Mouse (Mus musculus): Measurements from ENCODE around the gene Ano9.

- TF ChIP-seq CTCF (IDR thresholded peaks at IDR 0.05; ENCODE audit: control insufficient read depth, insufficient read depth, insufficient read length) (no peak), CEBPB (IDR thresholded peaks at IDR 0.05; ENCODE audit: low read depth) (no peak), MYOG (IDR thresholded peaks at IDR 0.05; ENCODE audit: control insufficient read depth, extremely low read depth, insufficient read length) (no peak), USF1 (IDR thresholded peaks at IDR 0.05; ENCODE audit: low read depth) (no peak), MYOD1 (IDR thresholded peaks at IDR 0.05; ENCODE audit: control insufficient read depth, insufficient read length, low read depth) (no peak)
Measured at GRCm38 (mm10) chr7:141145403-141145802, 27.8 kb upstream of the Ano9 start.

Data from C2C12 (cell line).